Mouse (Mus musculus) v-Abl transformed pro-B cells (cell line): Measurements from ENCODE around the gene Gm17535.
"Not testable (repeated sequence)": the region's sequence is repeated elsewhere in the genome, so short reads cannot be mapped to it uniquely, and the experiment has no call there.

Experiments used
- in situ Hi-C, 2 experiments: fragments of 400-800 bp; cut with MboI; formaldehyde crosslinking; loops; one replicate each; pipeline ENCODE4 v1.15.1; 2025; ENCODE audit not compliant: unreplicated experiment in 2 of 2

Gene Gm17535

GRCm38 (mm10) chr9:3023985-3024648 is 10.3 kb upstream of the Gm17535 start:
- in situ Hi-C loops = not testable (repeated sequence)

- in situ Hi-C loops = not testable (repeated sequence)
These were observed 9.4 kb upstream of the Gm17535 start, which contains the start of gene Gm10717 for GRCm38 (mm10) chr9:3024912-3025467. TSS of gene Gm10717 (plus strand) at chr9:3025417.

GRCm38 (mm10) chr9:3025653-3026052 is 8.7 kb upstream of the Gm17535 start:
- in situ Hi-C loops = not testable (repeated sequence)

- in situ Hi-C loops = not testable (repeated sequence)
These were observed 8.3 kb upstream of the Gm17535 start for GRCm38 (mm10) chr9:3026136-3026535.

GRCm38 (mm10) chr9:3026741-3027140 is 7.7 kb upstream of the Gm17535 start:
- in situ Hi-C loops = not testable (repeated sequence)

GRCm38 (mm10) chr9:3027200-3027599 is 7.2 kb upstream of the Gm17535 start:
- in situ Hi-C loops = not testable (repeated sequence)

- in situ Hi-C loops = not testable (repeated sequence)
These were observed 5.0 kb upstream of the Gm17535 start for GRCm38 (mm10) chr9:3029276-3030000.

- in situ Hi-C loops = not testable (repeated sequence)
These were observed 3.6 kb upstream of the Gm17535 start for GRCm38 (mm10) chr9:3030677-3031318.

- in situ Hi-C loops = not testable (repeated sequence)
These were observed 2.2 kb downstream of the Gm17535 start, which contains the start of gene Gm10715 for GRCm38 (mm10) chr9:3036577-3036976. TSS of gene Gm10715 (plus strand) at chr9:3036877.

- in situ Hi-C loops = not testable (repeated sequence)
These were observed 3.8 kb downstream of the Gm17535 start for GRCm38 (mm10) chr9:3038161-3038560.
